Mouse (Mus musculus) MEL (cell line): ENCODE measurements at regions not wholly inside any gene's neighbourhood (a gene's known extent, or its start where the extent isn't known, plus 50 kb on each side); places are given as distances from the start of the nearest gene placed in this dataset.

ENCODE experiments used
- DNase-seq: peaks from one replicate; pipeline ENCODE4 v3.0.0; 2011; ENCODE audit warnings: low read depth, low spot score
- H3K27ac ChIP-seq: 2 replicates; pipeline ENCODE4 v1.5.1; 2012; ENCODE audit warnings: low read depth, mild to moderate bottlenecking, control low read depth, low read length, moderate library complexity; ENCODE audit not compliant: control insufficient read depth
- H3K27me3 ChIP-seq, 2 experiments: fragments of 150-350 bp in 1 of 2; sonication (generic) in 1 of 2; 2 replicates each; pipeline ENCODE4 v1.6.1; 2012; ENCODE audit warnings: low read length in 2 of 2, mild to moderate bottlenecking in 2 of 2, improper control_type of control experiment in 1 of 2, moderate library complexity in 1 of 2; ENCODE audit not compliant: insufficient read depth in 2 of 2, control insufficient read depth in 1 of 2
- H3K36me3 ChIP-seq, 2 experiments: 2 replicates each; pipeline ENCODE4 v1.6.1; 2012 to 2014; ENCODE audit warnings: low read length in 2 of 2, improper control_type of control experiment in 1 of 2, inconsistent platforms in 1 of 2, mild to moderate bottlenecking in 1 of 2; ENCODE audit not compliant: insufficient read depth in 2 of 2, control insufficient read depth in 1 of 2
- H3K4me1 ChIP-seq, 2 experiments: fragments of 150-350 bp in 1 of 2; sonication (generic) in 1 of 2; 2 replicates each; pipeline ENCODE4 v1.6.1; 2012; ENCODE audit warnings: low read length in 2 of 2, improper control_type of control experiment in 1 of 2, mild to moderate bottlenecking in 1 of 2; ENCODE audit not compliant: insufficient read depth in 2 of 2, control insufficient read depth in 1 of 2
- H3K4me3 ChIP-seq, 2 experiments: fragments of 150-350 bp in 1 of 2; sonication (generic) in 1 of 2; 2 replicates each; pipeline ENCODE4 v1.5.1; 2012; ENCODE audit warnings: low read depth in 2 of 2, low read length in 2 of 2, mild to moderate bottlenecking in 2 of 2, moderate library complexity in 2 of 2, control low read depth in 1 of 2, improper control_type of control experiment in 1 of 2; ENCODE audit not compliant: control insufficient read depth in 1 of 2, insufficient read depth in 1 of 2
- H3K79me2 ChIP-seq: 2 replicates; pipeline ENCODE4 v1.6.1; 2012; ENCODE audit warnings: mild to moderate bottlenecking, low read length, moderate library complexity; ENCODE audit not compliant: control insufficient read depth, poor library complexity, insufficient read depth
- H3K9ac ChIP-seq: 2 replicates; pipeline ENCODE4 v1.6.1; 2012; ENCODE audit warnings: low read depth, mild to moderate bottlenecking, control low read depth, low read length, moderate library complexity; ENCODE audit not compliant: control insufficient read depth, poor library complexity, severe bottlenecking
- H3K9me3 ChIP-seq: fragments of 150-350 bp; sonication (generic); replicated peaks from 2 replicates; pipeline ENCODE4 v1.6.1; 2012; ENCODE audit warnings: mild to moderate bottlenecking, low read length, improper control_type of control experiment, moderate library complexity; ENCODE audit not compliant: insufficient read depth
- BHLHE40 ChIP-seq: IDR thresholded peaks from 2 replicates; pipeline ENCODE4 v1.6.1; 2012; ENCODE audit warnings: low read depth, mild to moderate bottlenecking, inconsistent platforms, low read length, improper control_type of control experiment, borderline replicate concordance
- CHD1 ChIP-seq: IDR thresholded peaks from 2 replicates; pipeline ENCODE4 v1.6.1; 2012; ENCODE audit warnings: low read depth, mild to moderate bottlenecking, inconsistent platforms, low read length, improper control_type of control experiment
- CTCF ChIP-seq, 3 experiments: IDR thresholded peaks in 2 of 3; conservative IDR thresholded peaks in 1 of 3; 2 replicates each; pipeline ENCODE4 v1.5.1; 2011 to 2012; ENCODE audit warnings: low read length in 3 of 3, low read depth in 2 of 3, mild to moderate bottlenecking in 2 of 3, improper control_type of control experiment in 1 of 3, inconsistent platforms in 1 of 3, mixed read lengths in 1 of 3, moderate library complexity in 1 of 3; ENCODE audit not compliant: control insufficient read depth in 1 of 3, insufficient read depth in 1 of 3, poor library complexity in 1 of 3, severe bottlenecking in 1 of 3
- E2F4 ChIP-seq: IDR thresholded peaks from 2 replicates; pipeline ENCODE4 v1.6.1; 2011; ENCODE audit warnings: low read depth, low read length, improper control_type of control experiment, borderline replicate concordance
- GABPA ChIP-seq: IDR thresholded peaks from 2 replicates; pipeline ENCODE4 v1.6.1; 2012; ENCODE audit warnings: low read depth, mild to moderate bottlenecking, inconsistent platforms, low read length, improper control_type of control experiment, moderate library complexity
- GATA1 ChIP-seq: IDR thresholded peaks from 2 replicates; pipeline ENCODE4 v1.6.1; 2011; ENCODE audit warnings: low read depth, low read length, improper control_type of control experiment
- KAT2A ChIP-seq: conservative IDR thresholded peaks from 2 replicates; pipeline ENCODE4 v1.6.1; 2012; ENCODE audit warnings: low read depth, low read length, improper control_type of control experiment, inconsistent platforms
- MAX ChIP-seq: IDR thresholded peaks from 2 replicates; pipeline ENCODE4 v1.6.1; 2011; ENCODE audit warnings: low read length, improper control_type of control experiment
- MAZ ChIP-seq: IDR thresholded peaks from 2 replicates; pipeline ENCODE4 v1.6.1; 2012; ENCODE audit warnings: low read depth, mild to moderate bottlenecking, inconsistent platforms, low read length, improper control_type of control experiment
- MYC ChIP-seq: IDR thresholded peaks from 2 replicates; pipeline ENCODE4 v1.6.1; 2011; ENCODE audit warnings: low read depth, mild to moderate bottlenecking, low read length, improper control_type of control experiment, moderate library complexity
- POLR2A ChIP-seq, 2 experiments: IDR thresholded peaks; 2 replicates each; pipeline ENCODE4 v1.6.1; 2011 to 2012; ENCODE audit warnings: low read length in 2 of 2, mild to moderate bottlenecking in 2 of 2, control low read depth in 1 of 2, improper control_type of control experiment in 1 of 2, low read depth in 1 of 2, moderate library complexity in 1 of 2; ENCODE audit not compliant: control insufficient read depth in 1 of 2, insufficient read depth in 1 of 2, poor library complexity in 1 of 2
- RAD21 ChIP-seq: IDR thresholded peaks from 2 replicates; pipeline ENCODE4 v1.6.1; 2011; ENCODE audit warnings: mild to moderate bottlenecking, low read depth, low read length, improper control_type of control experiment
- TAL1 ChIP-seq: IDR thresholded peaks from 2 replicates; pipeline ENCODE4 v1.6.1; 2012; ENCODE audit warnings: mild to moderate bottlenecking, inconsistent platforms, low read length, moderate library complexity, mixed read lengths
- TCF12 ChIP-seq: IDR thresholded peaks from 2 replicates; pipeline ENCODE4 v1.6.1; 2014; ENCODE audit warnings: low read depth, mild to moderate bottlenecking, inconsistent platforms, low read length, improper control_type of control experiment, moderate library complexity
- USF2 ChIP-seq, 2 experiments: IDR thresholded peaks; 2 replicates each; pipeline ENCODE4 v1.6.1; 2011 to 2012; ENCODE audit warnings: improper control_type of control experiment in 2 of 2, low read length in 2 of 2, borderline replicate concordance in 1 of 2, inconsistent platforms in 1 of 2, low read depth in 1 of 2, mild to moderate bottlenecking in 1 of 2; ENCODE audit not compliant: insufficient read depth in 1 of 2
- ZC3H11A ChIP-seq: IDR thresholded peaks from 2 replicates; pipeline ENCODE4 v1.6.1; 2012; ENCODE audit warnings: low read depth, mild to moderate bottlenecking, inconsistent platforms, low read length, improper control_type of control experiment
- ZKSCAN1 ChIP-seq: IDR thresholded peaks from 2 replicates; pipeline ENCODE4 v1.6.1; 2012; ENCODE audit warnings: low read depth, mild to moderate bottlenecking, inconsistent platforms, low read length, improper control_type of control experiment, moderate library complexity
- ZMIZ1 ChIP-seq: IDR thresholded peaks from 2 replicates; pipeline ENCODE4 v1.6.1; 2012; ENCODE audit warnings: low read depth, mild to moderate bottlenecking, inconsistent platforms, low read length, improper control_type of control experiment, moderate library complexity

GRCm38 (mm10) chr15:85662271-85662670 is 72.5 kb upstream of the Ppara start:
- H3K36me3 ChIP-seq: peaks cover 0 to 8% of the 10 kb centered on the region in 2 experiments; a peak in 2 of 4 replicates
- no peak overlapping the region for H3K9ac ChIP-seq
- H3K27me3 ChIP-seq: no peaks in the 10 kb centered on the region
- H3K9me3 ChIP-seq: no peaks in the 10 kb centered on the region
- H3K4me1 ChIP-seq: peaks cover 4 to 14% of the 10 kb centered on the region in 2 experiments
- no peak for DNase-seq
- no peak overlapping the region for H3K27ac ChIP-seq
- no peak overlapping the region for H3K4me3 ChIP-seq
- H3K79me2 ChIP-seq: peaks cover 35% of the 10 kb centered on the region
- TF ChIP-seq GABPA (no peak), MAX (no peak), ZKSCAN1 (no peak), CTCF (IDR thresholded peaks at IDR 0.05 in 2 of 3, conservative IDR thresholded peaks at IDR 0.05 in 1 of 3; ENCODE audit: control insufficient read depth in 1 of 3, insufficient read depth in 1 of 3, low read depth in 2 of 3, low read length in 3 of 3, poor library complexity in 1 of 3, severe bottlenecking in 1 of 3) (no peak), E2F4 (no peak), MYC (no peak), ZC3H11A (no peak), TAL1 (no peak), CHD1 (no peak)

DNA sequence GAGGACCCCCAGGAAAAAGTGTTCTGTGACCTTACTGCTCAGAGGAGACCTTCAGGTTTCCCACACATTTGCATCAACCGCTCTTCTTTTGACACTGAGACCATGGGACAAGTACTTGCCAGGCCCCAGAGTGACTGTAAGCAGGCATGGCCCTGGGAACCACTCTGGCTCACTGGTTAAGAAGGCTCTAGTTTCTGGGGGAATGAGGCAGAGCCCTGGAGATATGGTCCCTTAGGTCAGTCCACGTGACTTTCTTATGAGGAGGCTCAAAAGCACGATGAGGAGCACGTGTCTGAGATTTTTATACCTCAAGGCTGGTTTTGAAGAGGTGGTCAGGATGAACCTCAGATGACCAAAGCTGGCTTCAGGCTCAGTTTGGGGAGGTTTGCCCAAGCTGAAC is 72.1 kb upstream of the Ppara start:
- H3K27me3 ChIP-seq: no peaks in the 10 kb centered on the region
- peaks cover 0 to 8% of the 10 kb centered on the region in 2 experiments; a peak in 2 of 4 replicates for H3K36me3 ChIP-seq
- H3K4me1 ChIP-seq: peaks cover 4 to 14% of the 10 kb centered on the region in 2 experiments
- no peak overlapping the region for H3K9ac ChIP-seq
- no peak for TF ChIP-seq GATA1
- no peak for TF ChIP-seq ZMIZ1
- no peak for TF ChIP-seq MAZ
- TF ChIP-seq CTCF (IDR thresholded peaks at IDR 0.05 in 2 of 3, conservative IDR thresholded peaks at IDR 0.05 in 1 of 3; ENCODE audit: control insufficient read depth in 1 of 3, insufficient read depth in 1 of 3, low read depth in 2 of 3, low read length in 3 of 3, poor library complexity in 1 of 3, severe bottlenecking in 1 of 3): no peak
- TF ChIP-seq POLR2A (IDR thresholded peaks at IDR 0.05; ENCODE audit: control insufficient read depth in 1 of 2, insufficient read depth in 1 of 2, low read depth in 1 of 2, low read length in 2 of 2, poor library complexity in 1 of 2): no peak
- no peak for TF ChIP-seq BHLHE40
- TF ChIP-seq TCF12: no peak
- TF ChIP-seq KAT2A: no peak
- TF ChIP-seq RAD21: no peak
- TF ChIP-seq E2F4: no peak
- TF ChIP-seq USF2 (IDR thresholded peaks at IDR 0.05; ENCODE audit: borderline replicate concordance in 1 of 2, insufficient read depth in 1 of 2, low read depth in 1 of 2, low read length in 2 of 2): no peak
- DNase-seq: no peak
- H3K9me3 ChIP-seq: no peaks in the 10 kb centered on the region
- no peak overlapping the region for H3K27ac ChIP-seq
- H3K4me3 ChIP-seq: no peak overlapping the region
- peaks cover 35% of the 10 kb centered on the region for H3K79me2 ChIP-seq
